8 mouse cellular contexts compared by ENCODE assay signal in the genomic region with DNA sequence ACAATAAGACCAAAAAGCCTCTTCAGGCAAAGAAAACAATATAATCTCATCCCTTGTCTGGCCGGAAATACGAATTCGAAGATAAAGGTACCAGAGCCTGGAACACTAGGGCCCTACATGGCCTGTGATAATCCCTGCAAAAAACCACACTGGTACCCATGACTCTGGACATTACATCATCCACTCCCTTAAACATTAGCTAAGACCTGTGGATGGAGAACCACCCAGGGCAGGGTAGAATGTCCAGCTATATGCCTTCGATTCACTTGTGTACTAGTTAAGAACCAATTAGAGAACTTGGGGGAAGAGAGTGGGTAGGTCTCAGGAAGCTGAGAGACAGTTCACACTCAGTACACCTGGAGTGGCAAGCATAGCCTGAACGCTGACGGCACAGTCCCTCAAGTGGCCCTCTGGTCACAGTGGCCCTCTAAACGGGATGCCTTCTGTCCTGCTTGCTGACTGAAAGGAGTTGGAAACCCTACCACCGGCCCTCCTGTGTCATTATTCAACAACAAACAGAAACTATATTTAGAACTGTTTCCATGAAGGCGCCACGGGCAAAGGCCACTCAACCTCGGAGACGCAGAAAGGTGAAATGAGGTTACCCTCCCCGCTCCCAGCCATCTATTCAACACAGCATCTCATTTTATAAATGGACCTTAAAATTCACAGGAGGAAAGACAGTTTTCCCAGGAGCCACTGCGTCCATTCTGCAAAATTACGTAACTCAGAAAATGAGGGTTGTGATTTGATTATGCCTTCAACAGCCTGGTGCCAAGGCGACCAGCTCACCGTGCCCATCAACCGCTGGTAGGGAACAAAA.
DNase-seq lines count a peak whose midpoint lies in the region; ATAC-seq lines count a peak whose summit lies in the region.
"Had no signal": no experiment of that assay in that cellular context is flagged by ENCODE, and none has a peak within 500 bp of the region (broad histone marks: within the 10 kb centered on the region; RNA-seq: fewer than 3 reads in every experiment).

No protein-coding gene starts in this region.

- no peaks in the 10 kb centered on the region for H3K9me3 ChIP-seq in heart, embryonic 12.5 days (replicated peaks)
- no peaks in the 10 kb centered on the region for H3K9me3 ChIP-seq in stomach, embryonic 16.5 days (replicated peaks; ENCODE audit: control insufficient read depth, low read length)
- H3K9me3 ChIP-seq: embryonic facial prominence, embryonic 15.5 days had no signal

- peak; percentile 51 to 68 for DNase-seq in lung, adult 18-20 months
- no peak for DNase-seq in lung, postnatal 4 days
- peak; percentile 68 for DNase-seq in kidney, postnatal 10 days
- DNase-seq in adipocyte (ENCODE audit: low spot score): no peak
- DNase-seq in right cerebral cortex, postnatal 10 days (ENCODE audit: low spot score in 2 of 2): no peak

- H3K36me3 ChIP-seq in heart, embryonic 12.5 days: peaks cover 29% of the 10 kb centered on the region; the same call in 1 of the 2 replicates
- H3K36me3 ChIP-seq in stomach, embryonic 16.5 days (ENCODE audit: control insufficient read depth, insufficient read depth, low read length): no peaks in the 10 kb centered on the region

- H3K4me1 ChIP-seq in heart, embryonic 12.5 days (replicated peaks): peaks cover 75% of the 10 kb centered on the region
- H3K4me1 ChIP-seq in stomach, embryonic 16.5 days (ENCODE audit: control insufficient read depth, insufficient read depth, low read length): peaks cover 11% of the 10 kb centered on the region; the same call in 1 of the 2 replicates

- no peaks in the 10 kb centered on the region for H3K27me3 ChIP-seq in heart, embryonic 12.5 days (replicated peaks)
- H3K27me3 ChIP-seq in stomach, embryonic 16.5 days (ENCODE audit: control insufficient read depth, insufficient read depth, low read length): no peaks in the 10 kb centered on the region
- H3K27me3 ChIP-seq: embryonic facial prominence, embryonic 15.5 days had no signal

- no peak overlapping the region for H3K4me3 ChIP-seq in heart, embryonic 12.5 days
- no peak overlapping the region for H3K4me3 ChIP-seq in stomach, embryonic 16.5 days (replicated peaks; ENCODE audit: low read length)
- H3K4me3 ChIP-seq: embryonic facial prominence, embryonic 15.5 days had no signal

- no peak overlapping the region for H3K9ac ChIP-seq in heart, embryonic 12.5 days
- H3K9ac ChIP-seq in stomach, embryonic 16.5 days (ENCODE audit: low read length): no peak overlapping the region
- H3K9ac ChIP-seq: embryonic facial prominence, embryonic 15.5 days had no signal

- WGBS in heart, embryonic 12.5 days: 47% methylated on average over 18 of the region's 18 CpGs
- WGBS in stomach, embryonic 16.5 days: 66% methylated on average over 18 of the region's 18 CpGs

- H3K4me2 ChIP-seq in heart, embryonic 12.5 days: peak overlapping the region; percentile 38
- H3K4me2 ChIP-seq in stomach, embryonic 16.5 days (ENCODE audit: low read depth, low read length): no peak overlapping the region
- H3K4me2 ChIP-seq: embryonic facial prominence, embryonic 15.5 days had no signal

- H3K27ac ChIP-seq in heart, embryonic 12.5 days (ENCODE audit: poor library complexity, severe bottlenecking): peak overlapping the region; percentile 78
- 0 out of 2 replicates have a peak overlapping the region, but pooled peaks have one; percentile 12 for H3K27ac ChIP-seq in stomach, embryonic 16.5 days (ENCODE audit: low read length)
- H3K27ac ChIP-seq: embryonic facial prominence, embryonic 15.5 days had no signal

- no peak for ATAC-seq in heart, embryonic 12.5 days (ENCODE audit: insufficient number of reproducible peaks, low FRiP score)
- no peak for ATAC-seq in stomach, embryonic 16.5 days (ENCODE audit: insufficient read depth, low FRiP score)

Comparison
In these comparisons a context has a peak if more than half of its experiments do, and no peak if none do; other contexts are left out.
1. DNase-seq: peak in lung, adult 18-20 months (2 of 2) and kidney, postnatal 10 days (single experiment); none in lung, postnatal 4 days (0 of 2), adipocyte (single experiment) and right cerebral cortex, postnatal 10 days (0 of 2).